Mouse (Mus musculus) gastrocnemius, postnatal 25 days (tissue): ENCODE data around the gene Krt75. TPM values are rescaled to one million over a fixed set of nuclear protein-coding genes. Genes with fewer than 3 reads are reported as not detected.
"Not testable (repeated sequence)": the region's sequence is repeated elsewhere in the genome, so short reads cannot be mapped to it uniquely, and the experiment has no call there.

Experiments used
- DNase-seq: peaks from one replicate; pipeline ENCODE4 v3.0.0; 2022
- microRNA-seq, 2 experiments: library from miRNA; unstranded; fragments of <30 nt; microRNA quantifications; one replicate each; pipeline ENCODE4 v1.2.0; 2021; ENCODE audit warnings: borderline replicate concordance in 2 of 2
- total RNA-seq, 2 experiments: library from RNA; stranded (reverse); gene quantifications; 1 replicate in 1 of 2; 2 replicates in 1 of 2; pipeline ENCODE4 v1.2.3; 2021

The Krt75 gene
- total RNA-seq, 2 experiments from 2014 or later, result not detected

DNA sequence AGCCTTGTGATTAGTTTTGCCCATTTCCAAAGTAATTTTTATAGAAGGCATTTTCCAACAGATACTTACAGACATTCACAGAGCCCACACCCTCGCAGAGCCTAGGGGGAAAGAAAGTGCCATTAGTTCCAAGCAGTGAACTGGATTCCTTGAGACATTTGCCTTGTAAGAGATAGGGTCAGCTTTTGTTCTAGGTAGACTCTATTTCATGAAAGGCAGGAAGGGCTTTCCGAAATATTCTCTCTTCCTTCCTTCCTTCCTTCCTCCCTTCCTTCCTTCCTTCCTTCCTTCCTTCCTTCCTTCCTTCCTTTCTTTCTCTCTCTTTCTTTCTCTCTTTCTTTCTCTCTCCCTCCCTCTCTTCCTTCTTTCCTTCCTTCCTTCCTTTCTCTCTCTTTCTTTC, 56.5 kb downstream of the Krt75 start, which contains the start of gene Gm49425:
Gene Gm49425 (minus strand): TSS at position 101 of the 400 bp plus-strand sequence.
- not testable (repeated sequence) for DNase-seq

Small RNAs within 50 kb of the gene (microRNA-seq; reads per million reads assigned to microRNA genes)
- gene Gm44393 (0 reads per million in 2 experiments), gene Gm44460 (0 reads per million in 2 experiments)

Other genes starting within 250 kb of the Krt75 start
- 1 to 10 TPM; 1.6 to 1.9 TPM for gene Krt80, start 203.7 kb downstream of the Krt75 start, total RNA-seq
- not detected for gene Krt7, start 162.9 kb downstream of the Krt75 start, total RNA-seq
- not detected for gene Krt87, start 135.1 kb downstream of the Krt75 start, total RNA-seq
- gene Krt88, start 126.2 kb downstream of the Krt75 start, total RNA-seq, result not detected
- not detected for gene Krt81, start 110.2 kb downstream of the Krt75 start, total RNA-seq
- gene Krt86, start 100.4 kb downstream of the Krt75 start, total RNA-seq, result not detected
- gene Krt83, start 82.4 kb downstream of the Krt75 start, total RNA-seq, result not detected
- not detected for gene Gm49425, start 56.6 kb downstream of the Krt75 start, total RNA-seq
- not detected for gene Krt84, start 41.1 kb downstream of the Krt75 start, total RNA-seq
- gene Krt82, start 23.2 kb downstream of the Krt75 start, total RNA-seq, result not detected
- gene Krt90, start 11.0 kb downstream of the Krt75 start, total RNA-seq, result not detected
- gene Gm5414, start 54.3 kb upstream of the Krt75 start, total RNA-seq, result not detected
- not detected for gene Gm5478, start 73.5 kb upstream of the Krt75 start, total RNA-seq
- gene Krt6b, start 106.4 kb upstream of the Krt75 start, total RNA-seq, result not detected
- gene Krt6a, start 120.4 kb upstream of the Krt75 start, total RNA-seq, result not detected
- not detected for gene Krt5, start 139.0 kb upstream of the Krt75 start, total RNA-seq
- gene Krt71, start 169.2 kb upstream of the Krt75 start, total RNA-seq, result not detected
- gene Krt72, start 212.6 kb upstream of the Krt75 start, total RNA-seq, result not detected
- not detected for gene Krt73, start 228.4 kb upstream of the Krt75 start, total RNA-seq
- gene Krt2, start 244.3 kb upstream of the Krt75 start, total RNA-seq, result not detected